Mouse (Mus musculus) embryonic fibroblast, embryonic 13.5 days (primary cell): Measurements from ENCODE around the gene Uap1. TPM values are rescaled to one million over a fixed set of nuclear protein-coding genes. Genes with fewer than 3 reads are reported as not detected.
A peak's percentile ranks its signal among the peaks of the same experiment; 100 is the strongest.

ENCODE experiments used
- H3K27ac ChIP-seq: 2 replicates; pipeline ENCODE4 v1.5.1; 2012; ENCODE audit warnings: low read length, control low read depth, inconsistent platforms; ENCODE audit not compliant: insufficient read depth
- H3K4me1 ChIP-seq: 2 replicates; pipeline ENCODE4 v1.6.1; 2011; ENCODE audit warnings: low read length; ENCODE audit not compliant: control insufficient read depth, insufficient read depth
- H3K4me3 ChIP-seq: 2 replicates; pipeline ENCODE4 v1.5.1; 2011; ENCODE audit warnings: mild to moderate bottlenecking, control low read depth, low read length; ENCODE audit not compliant: insufficient read depth
- CTCF ChIP-seq: IDR thresholded peaks from 2 replicates; pipeline ENCODE4 v1.5.1; 2011; ENCODE audit warnings: mild to moderate bottlenecking, control low read depth, low read length, moderate library complexity, borderline replicate concordance; ENCODE audit not compliant: insufficient read depth
- POLR2A ChIP-seq: IDR thresholded peaks from 2 replicates; pipeline ENCODE4 v1.6.1; 2011; ENCODE audit warnings: low read depth, mild to moderate bottlenecking, control low read depth, low read length, moderate library complexity
- polyA plus RNA-seq: library from polyadenylated mRNA; stranded (reverse); fragments of >200 nt; gene quantifications from 2 replicates; pipeline ENCODE4 v1.2.4, GENCODE M21; 2011; ENCODE audit warnings: low read depth; ENCODE audit not compliant: missing spikeins, insufficient read length

Gene Uap1
- polyA plus RNA-seq = 56.9 and 59.0 TPM in 2 replicates

- peaks cover 3% of the 10 kb centered on the region for H3K4me1 ChIP-seq
- H3K27ac ChIP-seq = peak within 1 kb of the TSS; percentile 87
- TF ChIP-seq POLR2A = peak; percentile 77
- TF ChIP-seq CTCF = 0 out of 2 replicates have a peak, but pooled peaks have one; percentile 2
- peak within 1 kb of the TSS; percentile 68 for H3K4me3 ChIP-seq
Measured at GRCm38 (mm10) chr1:170174814-170175332, at the start of gene Uap1. Uap1 (minus strand) TSS chr1:170174957.

GRCm38 (mm10) chr1:170223276-170223675 is 48.5 kb upstream of the Uap1 start:
- no peak overlapping the region for H3K4me3 ChIP-seq
- TF ChIP-seq CTCF (no peak), POLR2A (no peak)
- H3K27ac ChIP-seq = no peak overlapping the region
- no peaks in the 10 kb centered on the region; the same call in 1 of the 2 replicates for H3K4me1 ChIP-seq

GRCm38 (mm10) chr1:170220351-170220750 is 45.6 kb upstream of the Uap1 start:
- TF ChIP-seq POLR2A = no peak
- no peak for TF ChIP-seq CTCF
- Histone ChIP-seq H3K4me1 (no peaks in the 10 kb centered on the region), H3K27ac (no peak overlapping the region), H3K4me3 (no peak overlapping the region)

- H3K4me3 ChIP-seq = no peak overlapping the region
Measured at GRCm38 (mm10) chr1:170218091-170218884, 43.5 kb upstream of the Uap1 start.

GRCm38 (mm10) chr1:170215590-170215989 is 40.8 kb upstream of the Uap1 start:
- TF ChIP-seq CTCF (no peak), POLR2A (no peak)
- Histone ChIP-seq H3K4me3 (no peak overlapping the region; the same call in 1 of the 2 replicates), H3K4me1 (no peaks in the 10 kb centered on the region; the same call in 1 of the 2 replicates), H3K27ac (no peak overlapping the region)

More at GRCm38 (mm10) chr1:170218091-170218884, 43.5 kb upstream of the Uap1 start:
- H3K27ac ChIP-seq = no peak overlapping the region
- H3K4me1 ChIP-seq = no peaks in the 10 kb centered on the region; the same call in 1 of the 2 replicates
- no peak for TF ChIP-seq POLR2A
- no peak for TF ChIP-seq CTCF

GRCm38 (mm10) chr1:170214757-170215522 is 40.2 kb upstream of the Uap1 start, which contains the start of gene Uhmk1:
Uhmk1 (minus strand) TSS chr1:170215397.
- TF ChIP-seq CTCF (no peak), POLR2A (peak; percentile 70)
- Histone ChIP-seq H3K27ac (peak within 1 kb of the TSS; percentile 62), H3K4me1 (no peaks in the 10 kb centered on the region; the same call in 1 of the 2 replicates), H3K4me3 (peak within 1 kb of the TSS; percentile 100)

- peak overlapping the region; percentile 62 for H3K27ac ChIP-seq
- TF ChIP-seq CTCF = no peak
- no peak for TF ChIP-seq POLR2A
- H3K4me1 ChIP-seq = no peaks in the 10 kb centered on the region; the same call in 1 of the 2 replicates
- H3K4me3 ChIP-seq = peak overlapping the region; percentile 100
Measured at GRCm38 (mm10) chr1:170214383-170214756, 39.6 kb upstream of the Uap1 start.

- TF ChIP-seq POLR2A (no peak), CTCF (no peak)
- Histone ChIP-seq H3K27ac (no peak overlapping the region), H3K4me3 (no peak overlapping the region), H3K4me1 (no peaks in the 10 kb centered on the region; the same call in 1 of the 2 replicates)
Measured at GRCm38 (mm10) chr1:170213181-170213879, 38.6 kb upstream of the Uap1 start.

- Histone ChIP-seq H3K27ac (no peak overlapping the region), H3K4me1 (no peaks in the 10 kb centered on the region)
Measured at GRCm38 (mm10) chr1:170206395-170206794, 31.6 kb upstream of the Uap1 start.

More at GRCm38 (mm10) chr1:170206395-170206794, 31.6 kb upstream of the Uap1 start:
- TF ChIP-seq CTCF (no peak), POLR2A (no peak)
- H3K4me3 ChIP-seq = no peak overlapping the region
